Mouse (Mus musculus) neural tube, embryonic 10.5 days (tissue): ENCODE measurements around the gene Rell1.

ENCODE experiments used
- DNase-seq: peaks from one replicate; pipeline ENCODE4 v3.0.0-alpha.2; 2017; ENCODE audit warnings: low spot score; ENCODE audit errors: extremely low spot score

Rell1 gene

DNA sequence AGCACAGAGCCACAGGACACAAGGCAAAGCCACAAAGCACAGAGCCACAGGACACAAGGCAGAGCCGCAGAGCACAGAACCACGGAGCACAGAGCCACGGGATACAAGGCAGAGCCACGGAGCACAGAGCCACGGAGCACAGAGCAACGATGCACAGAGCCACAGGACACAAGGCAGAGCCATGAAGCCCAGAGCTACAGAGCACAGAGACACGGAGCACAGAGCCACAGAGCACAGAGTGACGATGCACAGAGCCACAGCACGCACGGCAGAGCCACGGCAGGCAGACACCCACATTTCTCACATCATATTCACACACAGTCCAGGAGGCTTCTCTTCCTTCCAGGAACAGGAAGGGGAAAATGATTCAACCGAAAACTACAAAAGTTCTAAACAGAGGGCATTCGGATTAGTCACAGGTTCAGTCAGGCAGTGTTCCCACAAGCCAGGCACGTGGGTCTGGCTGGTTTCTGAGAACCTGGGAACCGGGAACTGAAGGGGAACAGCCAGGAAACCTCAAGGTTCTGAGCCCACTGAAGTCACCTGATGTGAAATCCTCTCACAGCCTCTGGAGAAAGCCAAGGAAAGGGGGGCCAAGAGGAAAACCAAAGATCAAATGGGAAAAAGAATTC is 15.2 kb downstream of the Rell1 start:
- DNase-seq: no peak

GRCm38 (mm10) chr5:63952039-63952438 is 16.7 kb downstream of the Rell1 start:
- no peak for DNase-seq

DNA sequence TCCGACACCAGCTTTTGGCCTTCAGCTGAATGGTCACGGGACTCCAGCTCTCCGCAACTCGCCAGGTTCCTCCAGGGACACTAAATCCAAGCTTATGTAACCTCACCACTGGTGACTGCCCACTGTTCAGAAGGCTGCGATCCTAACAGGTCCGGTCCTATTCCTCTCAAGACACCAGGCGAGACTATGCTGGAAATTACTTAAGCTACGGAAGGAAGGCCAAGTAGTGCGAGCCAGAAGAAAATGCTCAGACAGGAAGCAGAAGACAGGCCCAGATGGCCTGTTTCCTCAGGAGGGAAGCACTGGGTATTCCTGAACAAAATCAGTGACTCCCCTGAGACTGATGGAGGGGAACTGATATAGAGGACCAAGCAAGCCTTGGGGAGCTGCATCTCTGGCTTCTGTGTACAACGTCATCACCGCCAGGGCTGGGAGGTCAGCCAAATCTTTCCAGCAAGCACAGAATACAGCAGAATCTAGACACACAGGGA is 17.2 kb downstream of the Rell1 start:
- DNase-seq: no peak

- DNase-seq: peak; percentile 43
Measured at GRCm38 (mm10) chr5:63949195-63949594, 19.5 kb downstream of the Rell1 start.

DNA sequence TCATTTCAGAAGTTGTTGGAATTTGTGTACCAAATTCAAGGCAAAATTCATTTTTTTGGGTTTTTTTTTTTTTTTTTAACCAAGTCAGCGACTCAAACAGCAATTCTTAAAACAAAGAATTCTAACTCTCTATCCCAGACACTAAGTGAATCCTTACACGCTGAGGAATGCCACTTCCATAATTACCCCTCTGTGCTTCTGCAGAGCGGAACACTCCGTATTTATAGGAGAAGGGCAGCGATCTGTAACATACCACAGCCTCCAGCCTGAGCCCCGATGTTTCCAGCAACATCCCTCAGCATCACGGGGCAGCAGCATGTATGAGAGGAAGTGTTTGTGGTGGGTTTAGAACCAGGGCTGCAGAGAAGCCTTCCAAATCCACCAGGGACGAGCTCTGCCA is 21.2 kb downstream of the Rell1 start:
- DNase-seq: no peak

GRCm38 (mm10) chr5:63943291-63943690 is 25.4 kb downstream of the Rell1 start:
- no peak for DNase-seq

DNA sequence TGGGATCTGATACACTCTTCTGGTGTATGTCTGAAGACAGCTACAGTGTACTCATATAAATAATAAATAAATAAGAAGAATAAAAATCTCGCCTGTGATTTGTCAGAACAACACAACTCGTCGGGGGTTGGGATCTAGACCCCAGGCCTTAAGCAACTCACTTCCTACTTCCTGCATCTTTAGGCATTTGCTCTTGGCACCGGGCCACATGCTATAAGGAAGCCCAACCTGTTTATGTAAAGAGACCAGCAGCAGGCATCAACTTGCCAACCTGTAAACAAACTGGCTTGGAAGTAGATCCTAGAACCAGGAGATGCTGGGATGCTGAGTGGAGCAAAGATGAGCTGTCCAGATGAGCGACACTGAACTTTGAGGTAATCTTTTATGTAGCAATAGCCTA is 26.8 kb downstream of the Rell1 start:
- DNase-seq: no peak

GRCm38 (mm10) chr5:63938575-63938974 is 30.1 kb downstream of the Rell1 start:
- no peak for DNase-seq

DNA sequence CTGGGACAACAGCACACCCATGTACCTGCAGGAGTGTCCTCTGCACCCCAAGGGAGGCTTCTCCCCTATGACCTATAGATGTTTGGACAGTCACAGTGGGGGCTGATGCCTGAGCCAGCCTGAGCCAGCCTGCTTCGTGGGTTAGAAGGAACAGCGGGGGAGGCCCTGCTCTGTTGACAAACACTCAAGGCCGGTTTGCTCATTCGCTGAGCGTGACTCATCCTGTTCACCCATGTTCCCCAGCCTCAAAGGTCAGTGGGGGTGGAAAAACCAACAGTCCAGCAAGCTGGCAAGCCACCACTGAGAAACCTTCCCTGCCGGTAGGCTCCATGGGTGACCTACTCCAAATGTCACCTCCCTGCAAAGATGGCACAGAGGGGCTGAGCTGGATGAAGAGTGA is 32.0 kb downstream of the Rell1 start:
- DNase-seq: no peak

- no peak for DNase-seq
Measured at GRCm38 (mm10) chr5:63935581-63935980, 33.1 kb downstream of the Rell1 start.

GRCm38 (mm10) chr5:63932829-63933228 is 35.9 kb downstream of the Rell1 start:
- no peak for DNase-seq

DNA sequence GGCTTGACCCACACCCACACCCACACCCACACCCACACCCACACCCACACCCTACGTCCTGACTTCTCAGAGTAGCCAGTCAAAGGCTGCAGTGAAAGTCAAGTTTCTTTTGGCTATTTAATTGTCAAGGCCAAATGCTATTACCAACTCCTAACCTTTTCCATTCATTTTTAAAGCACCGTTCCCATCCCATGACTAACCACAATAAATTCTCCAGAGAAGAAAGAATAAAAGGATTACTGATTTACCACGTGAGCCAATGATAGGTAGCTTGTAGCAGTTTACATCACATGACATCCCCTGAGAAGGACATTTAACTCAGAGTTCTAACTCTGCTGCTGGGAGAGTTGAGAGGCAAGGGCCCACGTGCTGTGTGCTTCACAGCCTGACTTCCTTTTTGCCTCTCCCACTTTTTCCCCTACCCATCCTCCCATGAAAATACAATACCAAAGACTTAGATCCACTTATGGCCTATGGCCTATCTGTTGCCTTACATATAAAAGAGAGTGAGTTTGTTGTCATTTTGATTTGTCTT is 37.8 kb downstream of the Rell1 start:
- DNase-seq: no peak

- no peak for DNase-seq
Measured at GRCm38 (mm10) chr5:63925035-63925628, 43.6 kb downstream of the Rell1 start.

- DNase-seq: no peak
Measured at GRCm38 (mm10) chr5:63923305-63924025, 45.2 kb downstream of the Rell1 start.

DNA sequence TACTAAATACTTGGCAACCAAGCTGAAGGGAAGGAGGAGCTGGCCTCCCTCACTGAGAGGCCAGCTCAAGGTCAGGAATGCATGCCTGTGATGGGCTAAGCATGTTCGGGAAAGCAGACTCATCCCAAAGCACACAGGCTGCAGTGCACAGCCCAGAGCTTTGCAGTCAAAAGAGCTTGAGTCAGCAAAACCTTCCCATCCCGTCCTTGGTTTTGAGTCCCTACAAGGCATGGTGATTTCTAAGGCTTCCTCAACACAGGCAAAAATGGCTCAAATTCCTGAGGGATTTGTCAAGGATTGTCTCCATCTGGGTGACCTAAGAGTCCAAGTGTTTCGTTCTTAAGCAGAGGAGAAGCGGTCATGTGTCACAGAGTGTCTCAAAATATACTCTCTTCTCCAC is 50.5 kb downstream of the Rell1 start:
- no peak for DNase-seq

DNA sequence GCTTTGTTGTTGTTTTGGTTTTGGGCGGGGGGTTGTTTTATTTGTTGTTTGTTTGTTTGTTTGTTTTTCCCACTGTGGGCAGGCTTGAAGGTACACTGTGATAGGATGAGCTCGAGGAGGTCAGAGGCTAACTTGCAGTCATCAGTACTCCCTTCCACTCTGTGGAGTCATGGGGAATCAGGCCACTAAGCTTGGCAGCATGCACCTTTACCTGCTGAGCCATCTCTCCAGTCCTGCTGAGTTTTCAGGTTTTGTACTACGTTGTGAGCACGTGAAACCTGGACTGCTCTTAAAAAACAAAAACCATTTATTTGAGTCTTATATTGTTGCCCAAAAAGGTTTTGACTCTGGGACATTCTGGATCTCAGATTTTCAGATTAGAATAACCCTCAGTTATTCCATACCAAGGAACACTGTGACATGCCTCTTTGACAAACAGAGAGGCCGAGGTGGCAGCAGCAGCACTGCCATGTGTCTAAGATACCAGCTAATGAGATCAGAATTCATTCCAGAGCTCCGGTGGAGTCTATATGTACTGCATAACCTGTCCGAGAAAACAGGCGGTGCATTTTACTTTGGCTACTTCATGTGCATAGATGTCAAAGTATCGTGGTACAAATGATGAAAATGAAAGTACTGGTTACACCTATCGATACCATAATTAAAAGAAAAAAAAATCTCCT is 52.1 kb downstream of the Rell1 start:
- DNase-seq: no peak

GRCm38 (mm10) chr5:63914896-63915295 is 53.8 kb downstream of the Rell1 start:
- DNase-seq: no peak

DNA sequence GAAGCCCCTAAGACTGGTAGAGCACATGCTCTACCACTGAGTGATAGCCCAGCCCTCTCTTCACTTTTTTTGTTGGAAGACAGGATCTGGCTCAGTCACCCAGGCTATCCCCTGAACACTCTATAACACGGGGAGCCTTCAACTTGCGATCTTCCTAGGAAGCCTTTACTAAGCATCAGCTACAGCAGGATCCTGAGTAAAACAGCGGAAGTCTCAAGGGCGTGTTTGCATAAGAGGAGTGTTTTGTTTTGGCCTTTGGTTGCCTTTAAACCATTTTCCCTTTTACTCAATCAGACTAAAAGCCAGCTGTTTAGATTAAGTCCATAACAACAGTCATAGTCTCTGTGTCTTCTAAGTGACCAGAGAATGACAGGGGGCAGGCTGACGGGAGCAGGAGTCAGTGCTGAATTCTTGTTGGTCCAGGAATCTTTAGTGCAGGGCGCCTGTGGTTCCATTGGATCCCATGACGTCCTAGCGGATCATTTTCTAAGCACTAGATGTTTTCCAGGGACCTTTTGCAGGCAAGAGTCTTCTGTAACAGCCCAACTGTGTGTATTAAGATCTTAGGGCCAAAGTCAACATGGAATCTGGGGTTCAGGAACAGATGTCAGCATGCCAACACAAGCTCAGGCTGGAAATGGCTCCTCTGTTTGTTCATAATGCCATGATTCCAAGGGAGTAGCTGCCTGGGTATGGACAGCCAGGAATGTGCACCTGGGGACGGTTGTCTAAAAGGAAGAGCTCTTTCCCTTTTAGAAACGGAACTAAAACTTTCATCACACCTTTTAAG is 58.3 kb downstream of the Rell1 start:
- no peak for DNase-seq

- no peak for DNase-seq
Measured at GRCm38 (mm10) chr5:63907513-63907912, 61.2 kb downstream of the Rell1 start.

- DNase-seq: peak; percentile 84
Measured at GRCm38 (mm10) chr5:63906149-63907093, 62.3 kb downstream of the Rell1 start.
